Comparison of ENCODE assay signal across 8 mouse cellular contexts in the genomic region with DNA sequence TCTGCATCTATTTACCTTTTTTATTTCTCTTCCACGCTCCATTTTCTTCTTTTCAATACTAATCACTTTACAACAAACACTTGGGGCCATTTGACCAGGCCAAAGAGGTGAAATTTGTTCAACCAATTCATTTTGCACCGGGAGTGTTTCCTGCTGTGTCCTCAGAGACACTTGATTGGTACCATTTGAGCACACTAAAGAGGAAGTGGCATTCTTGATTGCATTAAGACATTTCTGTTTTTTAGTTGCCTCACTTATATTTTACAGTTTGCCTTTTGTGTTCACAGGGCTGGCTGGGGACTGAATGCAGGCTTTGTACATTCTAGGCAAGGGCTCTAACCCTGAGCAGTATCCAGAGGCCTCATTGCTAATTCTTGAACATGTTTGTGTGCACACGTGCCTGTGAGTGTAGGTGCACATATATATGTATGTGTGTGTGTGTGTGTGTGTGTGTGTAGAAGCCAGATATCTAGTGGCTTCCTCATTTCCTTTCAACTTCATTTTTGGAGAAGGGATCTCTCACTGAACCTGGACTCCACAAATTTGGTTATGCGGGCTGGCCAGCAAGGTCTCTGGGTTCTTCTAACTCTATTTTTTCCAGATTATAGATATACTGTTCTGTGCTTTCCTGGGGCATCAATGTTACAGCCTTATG.
"Had no signal": no experiment of that assay in that cellular context is flagged by ENCODE, and none has a peak within 500 bp of the region (broad histone marks: within the 10 kb centered on the region; RNA-seq: fewer than 3 reads in every experiment).

No protein-coding gene starts in this region.

- DNase-seq: kidney, adult 2 months; kidney, postnatal 14 days; lung, adult 2 months; lung, postnatal 36 days; right cerebral cortex, adult 18-20 months; right cerebral cortex, postnatal 25 days; thymus, postnatal 36 days had no signal

- ATAC-seq: lung, postnatal 0 days had no signal
